Mouse (Mus musculus): ENCODE results near the gene Mid1ip1.

The Mid1ip1 gene

DNA sequence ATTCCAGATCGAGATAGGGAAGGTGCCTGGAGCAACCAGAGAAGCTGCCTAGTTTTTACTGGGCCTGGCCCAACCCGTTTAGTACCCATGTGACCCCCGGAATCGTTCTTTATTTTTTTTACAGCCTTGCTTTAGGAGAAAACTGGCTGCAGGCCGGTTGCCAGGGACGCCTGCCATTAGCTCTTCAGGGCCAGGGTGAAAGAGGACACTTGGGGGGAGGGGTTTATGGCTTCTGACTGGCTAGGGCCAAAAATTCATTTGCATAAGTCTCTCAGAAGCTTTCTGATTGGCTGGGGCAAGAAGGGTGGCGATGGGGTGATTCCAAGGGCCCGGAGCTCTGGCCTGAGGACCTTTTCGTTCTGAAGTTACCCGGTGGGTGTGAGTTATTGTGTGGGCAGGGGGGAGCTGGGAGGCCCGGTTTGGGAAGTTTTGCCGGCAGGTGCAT is at the start of gene Mid1ip1:
Gene Mid1ip1, plus strand, starts transcription at position 318 of the 445 bp plus-strand sequence.
- in situ Hi-C loops (cut with MboI; ENCODE audit: unreplicated experiment in 2 of 2), result loop anchor here in 1 of 2 experiments (25.0 kb wide), 2 partner anchors 923 to 1298 kb away; no protein-coding TSS in a partner anchor

DNA sequence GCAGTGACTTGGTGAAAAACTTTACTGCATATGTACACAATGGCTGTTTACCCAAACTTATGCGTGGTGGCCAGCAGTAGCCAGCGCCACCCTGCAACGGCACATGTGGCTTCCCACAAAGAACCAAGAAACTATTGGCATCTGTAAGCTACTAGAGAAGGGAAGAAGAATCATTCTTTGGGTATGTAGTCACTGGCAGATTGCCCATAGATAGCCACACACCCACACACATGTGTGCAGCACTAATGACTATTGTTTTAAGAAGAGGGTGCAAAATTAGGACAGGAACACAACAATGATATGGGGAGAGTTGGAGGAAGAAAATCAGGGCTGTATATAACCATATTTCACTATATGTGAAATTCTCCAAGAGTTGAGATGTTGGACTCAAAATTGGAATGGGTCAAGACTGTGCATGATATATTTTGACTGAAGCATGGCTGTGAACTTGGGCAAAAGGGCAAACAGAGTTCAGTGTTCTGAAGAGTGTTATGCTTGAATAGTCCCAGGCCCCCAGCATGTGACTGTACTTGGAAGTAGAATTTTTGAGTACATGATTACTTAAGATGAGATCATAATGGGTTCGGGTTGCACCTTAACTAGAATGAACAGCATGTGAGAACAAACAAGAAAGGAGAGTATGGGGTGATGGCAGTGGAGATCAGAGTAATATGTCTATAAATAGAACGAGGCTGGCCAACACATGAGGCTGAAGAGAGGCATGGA is 20.2 kb upstream of the Mid1ip1 start:
- in situ Hi-C loops (cut with MboI; ENCODE audit: unreplicated experiment in 2 of 2), result no loop called here

DNA sequence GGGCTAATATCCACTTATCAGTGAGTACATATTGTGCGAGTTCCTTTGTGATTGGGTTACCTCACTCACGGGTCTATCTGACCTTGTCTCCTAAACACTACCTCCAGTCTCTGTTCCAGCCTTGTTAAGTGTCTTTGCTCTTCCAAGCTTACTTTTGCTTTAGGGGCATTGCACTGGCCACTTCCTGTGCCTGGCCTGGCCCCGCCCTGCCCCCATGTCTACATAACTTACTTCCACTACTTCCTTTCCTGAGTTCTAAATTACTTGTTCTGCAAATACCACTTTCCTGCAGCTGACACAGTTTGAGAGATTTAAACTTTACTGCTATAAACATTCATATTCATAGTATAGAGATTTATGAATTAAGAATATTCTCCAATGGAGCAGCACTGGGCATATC is 8.1 kb upstream of the Mid1ip1 start:
- in situ Hi-C loops (cut with MboI; ENCODE audit: unreplicated experiment in 2 of 2), result loop anchor here in 1 of 2 experiments (25.0 kb wide), 2 partner anchors 931 to 1306 kb away; no protein-coding TSS in a partner anchor

DNA sequence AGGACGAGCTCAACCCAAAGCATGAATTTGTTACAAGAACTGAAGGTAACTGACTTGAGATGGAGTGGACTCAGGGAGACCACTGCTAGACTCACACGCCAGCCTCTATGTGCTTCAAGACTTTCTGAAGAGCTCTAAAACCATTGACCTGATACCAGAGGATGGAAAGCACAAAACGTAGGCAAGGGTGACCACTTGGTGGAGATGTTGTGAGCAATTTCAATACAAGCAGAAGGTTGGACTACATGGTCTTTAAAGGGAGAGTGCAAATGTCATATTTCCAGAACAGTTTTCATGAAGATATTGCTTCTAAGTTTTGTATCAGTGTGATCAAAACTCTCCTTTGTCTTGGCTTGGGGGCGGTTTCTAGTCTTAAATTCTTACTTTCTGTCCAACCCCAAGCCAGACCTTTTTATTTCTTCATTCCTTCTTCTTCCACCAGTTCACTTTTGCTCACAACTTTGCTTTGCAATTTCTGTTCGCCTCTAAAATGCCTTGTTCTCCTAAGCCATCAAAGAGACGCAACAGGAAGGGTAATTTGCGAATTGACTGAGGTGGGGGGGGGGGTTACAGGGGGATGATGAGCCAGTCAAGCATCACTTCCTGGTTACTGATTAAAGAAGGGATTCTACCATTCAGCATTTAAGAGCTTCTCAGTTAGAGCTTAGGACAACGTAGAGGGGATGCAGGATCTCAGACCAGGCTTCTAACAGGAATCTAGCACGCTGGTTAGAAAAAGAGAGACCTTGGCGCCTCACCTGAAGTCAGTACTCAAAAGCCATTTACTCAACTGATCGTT is 775 bp upstream of the Mid1ip1 start:
- in situ Hi-C loops (cut with MboI; ENCODE audit: unreplicated experiment in 2 of 2), result loop anchor here in 1 of 2 experiments (25.0 kb wide), 2 partner anchors 923 to 1298 kb away; no protein-coding TSS in a partner anchor

DNA sequence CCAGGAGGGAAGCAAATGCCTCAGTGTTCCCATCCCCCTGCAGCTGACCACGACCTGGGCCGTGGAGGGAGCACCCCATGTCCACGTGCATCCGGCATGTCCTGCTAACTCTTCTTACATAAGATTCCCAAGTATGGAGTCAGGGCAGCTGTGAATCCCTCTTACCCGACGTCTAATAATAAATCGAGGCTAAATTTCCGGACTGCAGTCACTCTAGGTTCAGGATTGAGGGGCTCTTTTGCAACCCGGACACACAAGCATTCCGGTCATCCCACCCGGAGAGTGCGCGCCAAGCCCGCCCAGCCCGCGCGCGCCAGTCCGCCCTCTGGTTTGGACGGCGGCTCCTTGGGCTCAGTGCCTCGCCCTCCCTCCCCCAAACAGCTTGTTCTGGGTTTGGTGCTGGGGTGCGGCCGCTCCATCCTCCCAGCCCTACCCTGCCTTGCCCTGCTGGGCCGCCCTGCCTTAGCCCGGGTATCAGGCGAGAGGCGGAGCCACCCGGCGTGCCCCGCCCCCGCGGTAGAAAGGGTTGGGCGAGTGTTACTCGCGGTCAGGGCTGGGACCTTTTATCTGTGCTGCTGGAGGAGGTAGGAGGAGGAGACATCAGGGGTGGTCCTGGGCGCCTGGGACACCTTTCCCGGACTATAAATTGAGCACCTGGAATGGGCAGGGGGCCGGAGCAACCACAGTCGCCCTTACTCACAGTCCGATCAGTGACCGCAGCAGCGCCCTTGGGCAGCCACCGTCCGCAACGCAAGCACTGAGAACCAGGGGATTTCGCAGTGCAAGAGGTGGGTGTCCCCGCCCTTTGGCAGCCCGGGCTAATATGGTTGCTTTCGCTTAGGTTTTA is 2.3 kb downstream of the Mid1ip1 start:
- in situ Hi-C loops (cut with MboI; ENCODE audit: unreplicated experiment in 2 of 2), result loop anchor here in 1 of 2 experiments (25.0 kb wide), 2 partner anchors 920 to 1295 kb away; no protein-coding TSS in a partner anchor

DNA sequence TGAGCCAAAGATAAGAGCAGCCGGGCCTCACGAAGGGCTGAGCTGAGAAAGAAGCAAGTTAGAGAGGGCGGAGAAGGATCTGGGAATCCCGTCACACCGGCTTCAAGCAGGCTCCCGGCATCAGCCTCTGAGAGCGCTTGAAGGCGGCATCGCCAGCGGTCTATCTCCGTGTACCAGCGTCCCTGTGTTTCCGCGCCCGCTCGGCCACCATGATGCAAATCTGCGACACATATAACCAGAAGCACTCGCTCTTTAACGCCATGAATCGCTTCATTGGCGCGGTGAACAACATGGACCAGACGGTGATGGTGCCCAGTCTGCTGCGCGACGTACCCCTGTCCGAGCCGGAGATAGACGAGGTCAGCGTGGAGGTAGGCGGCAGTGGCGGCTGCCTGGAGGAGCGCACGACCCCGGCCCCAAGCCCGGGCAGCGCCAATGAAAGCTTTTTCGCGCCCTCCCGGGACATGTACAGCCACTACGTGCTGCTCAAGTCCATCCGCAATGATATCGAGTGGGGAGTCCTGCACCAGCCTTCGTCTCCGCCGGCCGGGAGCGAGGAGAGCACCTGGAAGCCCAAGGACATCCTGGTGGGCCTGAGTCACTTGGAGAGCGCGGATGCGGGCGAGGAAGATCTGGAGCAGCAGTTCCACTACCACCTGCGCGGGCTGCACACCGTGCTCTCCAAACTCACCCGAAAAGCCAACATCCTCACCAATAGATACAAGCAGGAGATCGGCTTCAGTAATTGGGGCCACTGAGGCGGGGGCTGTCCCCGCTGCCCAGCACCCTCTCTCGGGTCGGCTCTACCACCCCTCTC is 3.4 kb downstream of the Mid1ip1 start:
- in situ Hi-C loops (cut with MboI; ENCODE audit: unreplicated experiment in 2 of 2), result loop anchor here in 1 of 2 experiments (25.0 kb wide), 2 partner anchors 919 to 1294 kb away; no protein-coding TSS in a partner anchor

DNA sequence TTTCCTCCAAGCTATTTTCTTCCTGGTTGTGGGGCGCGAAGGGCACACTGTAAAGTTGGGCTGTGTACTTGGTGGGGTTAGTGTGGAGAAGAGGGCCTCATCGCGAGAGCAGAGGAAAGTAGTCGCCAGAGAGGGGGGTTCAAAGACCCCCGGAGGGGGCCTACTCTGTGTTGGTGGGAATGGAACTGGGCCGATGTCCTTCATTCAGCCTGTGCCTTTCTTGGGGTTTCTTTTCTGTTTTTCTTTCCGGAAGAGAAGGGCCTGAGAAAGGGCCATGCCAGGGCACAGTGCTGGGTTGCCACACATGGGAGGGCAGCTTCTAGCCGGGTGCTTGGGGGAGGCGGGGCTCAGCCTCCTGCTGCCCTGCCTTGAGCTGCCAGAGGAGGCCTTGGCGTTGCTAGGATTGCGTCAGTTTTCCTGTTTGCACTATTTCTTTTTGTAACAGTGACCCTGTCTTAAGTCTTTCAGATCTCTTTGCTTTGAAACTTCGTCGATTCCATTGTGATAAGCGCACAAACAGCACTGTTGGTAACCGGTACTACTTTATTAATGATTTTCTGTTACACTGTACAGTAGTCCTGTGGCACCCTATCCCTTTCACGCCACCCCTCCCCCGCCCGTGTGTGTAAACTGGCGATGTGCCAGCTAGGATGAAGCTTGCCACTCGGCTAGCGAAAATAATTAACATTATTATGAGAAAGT is 4.2 kb downstream of the Mid1ip1 start:
- in situ Hi-C loops (cut with MboI; ENCODE audit: unreplicated experiment in 2 of 2), result loop anchor here in 1 of 2 experiments (25.0 kb wide), 2 partner anchors 918 to 1293 kb away; no protein-coding TSS in a partner anchor

DNA sequence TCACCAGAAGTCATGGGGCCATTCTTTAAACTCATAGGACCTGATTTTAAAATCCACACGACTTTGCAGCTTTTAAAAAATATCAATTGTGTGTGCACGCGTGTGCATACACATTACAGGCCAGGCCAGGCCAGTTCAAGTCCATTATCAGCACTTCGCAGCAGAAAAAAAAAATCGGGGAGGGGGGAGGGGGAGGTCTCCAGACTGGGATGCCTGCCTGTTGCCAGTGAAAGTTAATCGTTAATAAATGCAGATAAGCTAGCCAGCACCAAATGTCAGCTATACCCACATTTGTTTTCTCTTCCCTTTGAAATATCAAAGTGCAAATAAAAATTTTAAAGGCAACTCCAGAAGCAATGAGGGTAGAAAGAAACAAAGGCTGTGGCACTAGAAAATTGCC is 5.6 kb downstream of the Mid1ip1 start:
- in situ Hi-C loops (cut with MboI; ENCODE audit: unreplicated experiment in 2 of 2), result loop anchor here in 1 of 2 experiments (25.0 kb wide), 2 partner anchors 917 to 1292 kb away; no protein-coding TSS in a partner anchor

DNA sequence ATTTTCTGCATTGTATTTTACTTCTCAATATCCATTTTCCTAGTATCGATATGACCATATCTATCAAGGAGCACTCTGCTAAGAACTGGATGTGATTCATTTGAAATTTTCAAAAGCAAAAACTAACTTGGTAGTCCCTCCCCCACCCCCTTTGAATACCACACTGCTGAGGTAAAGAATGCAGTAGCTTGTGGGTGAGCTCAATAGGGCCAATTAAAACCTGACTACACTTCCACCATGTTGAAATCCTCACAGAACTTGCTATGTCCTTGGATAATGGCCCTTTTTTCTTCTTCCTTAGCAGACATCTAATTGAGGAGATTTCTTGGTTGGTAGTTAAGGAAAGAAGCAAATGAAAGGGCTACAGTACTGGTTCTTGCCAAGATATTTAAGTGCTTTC is 9.8 kb downstream of the Mid1ip1 start:
- in situ Hi-C loops (cut with MboI; ENCODE audit: unreplicated experiment in 2 of 2), result loop anchor here in 1 of 2 experiments (25.0 kb wide), 2 partner anchors 913 to 1288 kb away; no protein-coding TSS in a partner anchor

DNA sequence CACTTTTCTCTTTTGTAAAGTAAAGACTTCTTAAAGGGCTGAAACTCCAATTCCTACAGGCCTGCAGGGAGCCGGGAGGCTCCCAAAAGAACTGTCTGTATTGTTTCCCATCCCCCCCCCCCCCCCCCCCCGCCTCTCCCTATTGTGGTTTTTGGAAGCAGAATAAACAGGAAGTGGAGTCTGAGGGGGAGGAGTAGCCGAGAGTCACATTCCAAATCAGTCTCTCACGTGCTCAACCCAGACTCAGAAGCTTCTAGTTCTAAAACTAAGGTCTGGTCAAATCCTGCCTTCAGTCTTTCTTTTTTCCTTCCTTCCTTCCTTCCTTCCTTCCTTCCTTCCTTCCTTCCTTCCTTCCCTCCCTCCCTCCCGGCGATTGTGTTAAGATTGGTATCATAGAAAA is 14.7 kb downstream of the Mid1ip1 start:
- in situ Hi-C loops (cut with MboI; ENCODE audit: unreplicated experiment in 2 of 2), result no loop called here

DNA sequence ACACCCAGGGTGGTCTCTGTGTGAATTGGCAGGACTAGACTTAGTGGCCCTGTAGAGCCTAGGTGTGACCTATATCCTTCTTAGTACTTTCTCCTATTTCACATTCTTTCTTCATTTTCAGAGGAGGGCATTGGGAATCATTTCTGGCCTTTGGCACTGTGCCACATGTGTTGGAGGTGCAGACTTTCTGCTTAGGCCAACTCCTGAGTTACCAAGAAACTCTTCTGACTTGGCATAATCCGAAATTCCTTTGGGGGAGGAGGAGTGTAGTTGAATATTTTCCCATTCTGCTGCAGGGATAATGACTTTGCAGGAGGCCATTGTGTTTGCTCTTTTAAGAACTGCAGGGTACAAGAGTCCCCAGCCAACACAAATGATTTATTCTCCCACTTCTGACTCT is 19.6 kb downstream of the Mid1ip1 start:
- in situ Hi-C loops (cut with MboI; ENCODE audit: unreplicated experiment in 2 of 2), result no loop called here

DNA sequence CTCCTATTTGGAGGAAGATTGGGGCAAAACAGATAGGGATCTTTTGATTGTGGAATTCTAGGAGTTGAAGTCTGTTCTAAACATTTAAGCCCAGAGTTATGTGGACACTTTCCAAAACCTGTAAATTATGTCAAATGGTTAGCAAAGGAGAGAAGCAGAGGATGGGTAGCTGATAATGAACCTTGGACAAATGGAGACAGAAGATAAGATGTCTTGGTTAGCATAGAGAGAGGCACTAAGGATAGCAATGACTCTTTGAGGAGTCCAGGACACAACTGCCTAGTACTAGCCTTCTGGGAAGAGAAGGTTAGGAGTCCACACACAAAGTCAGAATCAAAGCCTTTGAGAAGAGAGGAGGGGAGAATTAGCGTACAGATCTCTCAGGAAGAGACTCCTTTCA is 20.1 kb downstream of the Mid1ip1 start:
- in situ Hi-C loops (cut with MboI; ENCODE audit: unreplicated experiment in 2 of 2), result no loop called here

DNA sequence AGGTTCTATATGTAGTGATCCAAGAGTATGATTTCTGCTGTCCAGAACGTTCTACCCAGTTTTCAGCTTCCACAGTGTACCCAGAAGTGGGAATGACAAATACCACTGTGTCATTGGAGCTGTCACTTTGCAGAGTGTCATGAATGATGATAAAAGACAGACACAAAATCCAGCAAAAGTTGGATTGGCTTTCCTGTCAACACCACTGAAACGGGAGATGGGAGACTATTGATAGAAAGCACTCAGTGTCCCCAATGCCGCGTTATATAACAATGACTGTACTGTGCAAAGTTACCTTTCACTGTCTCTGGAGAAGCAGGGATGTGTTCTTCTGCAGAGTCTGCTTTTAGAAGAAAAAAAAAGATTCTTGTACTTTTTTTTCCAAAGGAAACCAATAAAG is 44.1 kb downstream of the Mid1ip1 start:
- in situ Hi-C loops (cut with MboI; ENCODE audit: unreplicated experiment in 2 of 2), result no loop called here

DNA sequence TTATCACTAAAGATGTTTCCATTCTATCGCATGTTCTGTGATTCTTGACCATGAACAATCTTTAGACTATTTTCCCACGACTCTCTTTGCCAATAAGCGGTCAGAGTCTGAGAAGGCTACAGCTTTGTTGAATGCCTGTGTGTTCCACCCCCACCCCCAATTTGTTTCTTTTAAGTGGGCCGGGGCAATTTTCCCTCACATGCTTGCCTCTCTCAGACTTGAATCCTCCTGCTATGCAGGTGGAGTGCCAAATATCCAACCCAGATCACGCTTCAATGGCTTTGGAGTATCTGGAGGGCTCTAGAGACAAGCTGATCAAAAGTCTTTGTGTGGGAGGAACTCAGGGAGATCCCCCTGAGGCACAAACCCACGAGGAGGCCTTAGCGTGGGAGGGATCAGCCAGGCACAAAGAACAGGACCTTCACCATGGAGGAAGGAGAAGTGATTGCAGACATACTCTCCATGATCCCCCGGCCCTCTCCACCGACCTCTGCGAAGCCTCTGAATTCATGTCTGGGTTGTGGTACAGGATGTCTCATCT is 48.7 kb downstream of the Mid1ip1 start:
- in situ Hi-C loops (cut with MboI; ENCODE audit: unreplicated experiment in 2 of 2), result no loop called here
